Mouse (Mus musculus) frontal cortex, postnatal 36 days (tissue): ENCODE measurements around the gene Sox4.

Source experiments
- DNase-seq, 2 experiments: peaks; one replicate each; pipeline ENCODE4 v3.0.0; 2022; ENCODE audit warnings: low spot score in 2 of 2

Sox4 gene

DNA sequence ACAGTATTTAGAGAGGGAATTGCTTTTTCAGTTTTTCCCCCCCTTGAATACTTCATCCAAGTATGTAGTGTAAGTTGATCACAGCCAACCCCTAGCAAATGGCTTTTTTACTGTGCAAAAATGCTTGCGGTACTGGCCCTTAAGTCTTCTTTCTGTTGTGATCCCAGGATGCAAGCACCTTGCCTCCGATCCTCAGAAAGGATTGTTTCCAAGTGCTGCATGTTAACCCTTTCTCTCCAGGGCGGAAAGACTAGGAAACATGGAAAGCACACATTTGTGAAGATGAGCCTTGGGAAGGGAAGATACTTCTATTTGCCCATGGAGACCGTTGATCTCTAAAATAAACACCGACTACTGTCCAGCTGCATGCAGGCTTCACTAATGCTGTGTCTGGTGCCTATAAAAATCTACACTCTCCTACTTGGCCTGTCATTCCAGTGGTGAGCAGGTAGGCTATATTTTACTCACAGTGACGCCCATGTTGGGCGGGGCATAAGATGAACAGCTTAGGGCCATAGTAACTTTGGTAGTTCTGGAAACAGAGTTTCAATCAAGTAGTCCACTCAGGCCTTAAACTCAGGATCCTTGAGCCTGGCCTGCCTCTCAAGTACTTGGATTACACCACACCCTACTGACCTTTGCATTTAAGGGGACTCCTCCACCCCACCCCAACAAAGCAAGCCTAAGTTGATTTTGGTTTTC lies 5.6 kb downstream of the Sox4 start:
- DNase-seq: peak in 1 of 2 experiments; percentile 8

DNA sequence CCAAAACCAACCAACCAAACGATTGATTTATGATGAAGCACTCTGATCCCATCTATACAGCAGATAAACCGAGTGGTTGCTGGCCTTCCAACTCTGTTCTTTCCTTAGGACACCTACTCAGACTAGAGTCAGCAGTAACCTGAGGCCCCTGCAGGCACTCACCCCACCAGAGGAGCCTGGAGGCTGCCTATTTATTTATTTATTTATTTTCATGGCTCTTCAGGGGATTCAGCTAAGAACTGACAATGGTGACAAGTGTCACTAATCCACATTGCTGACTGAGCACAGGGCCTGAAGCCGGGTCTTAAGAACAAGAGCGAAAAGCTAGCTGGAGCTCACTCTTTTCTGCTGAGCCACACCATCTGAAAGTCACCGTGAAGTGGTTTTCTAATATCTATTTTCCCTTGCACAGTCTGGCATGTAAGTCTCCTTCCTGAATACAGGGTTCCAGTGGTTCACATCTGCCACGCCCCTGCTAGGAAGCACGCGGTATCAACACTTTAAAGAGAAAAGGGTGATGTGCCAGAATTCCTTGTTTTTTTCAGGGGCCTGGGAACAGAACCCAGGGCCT lies 6.9 kb downstream of the Sox4 start:
- no peak for DNase-seq

DNA sequence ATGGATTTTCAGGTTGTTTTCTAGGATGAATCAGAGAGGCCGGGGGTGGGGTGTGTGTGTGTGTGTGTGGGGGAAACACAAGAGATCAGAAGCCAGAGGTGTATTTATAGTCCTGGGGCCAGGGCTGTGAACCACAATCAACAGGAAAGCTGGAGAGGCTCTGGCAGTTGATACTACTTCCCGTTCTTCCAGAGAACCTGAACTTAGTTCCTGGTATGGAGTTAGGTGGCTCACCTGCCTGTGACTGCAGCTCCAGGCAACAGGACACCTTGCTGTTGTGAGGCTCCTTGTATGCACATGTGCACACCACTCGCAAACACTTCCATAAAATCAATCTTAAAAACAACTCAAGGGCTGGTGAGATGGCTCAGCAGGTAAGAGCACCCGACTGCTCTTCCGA lies 7.8 kb downstream of the Sox4 start:
- DNase-seq: no peak

- DNase-seq: no peak
Observed at GRCm38 (mm10) chr13:28942926-28943325, 10.6 kb downstream of the Sox4 start.

GRCm38 (mm10) chr13:28941983-28942630 lies 11.4 kb downstream of the Sox4 start:
- no peak for DNase-seq

- DNase-seq: no peak
Observed at GRCm38 (mm10) chr13:28933375-28933774, 20.1 kb downstream of the Sox4 start.

GRCm38 (mm10) chr13:28931776-28932175 lies 21.7 kb downstream of the Sox4 start:
- DNase-seq: no peak

DNA sequence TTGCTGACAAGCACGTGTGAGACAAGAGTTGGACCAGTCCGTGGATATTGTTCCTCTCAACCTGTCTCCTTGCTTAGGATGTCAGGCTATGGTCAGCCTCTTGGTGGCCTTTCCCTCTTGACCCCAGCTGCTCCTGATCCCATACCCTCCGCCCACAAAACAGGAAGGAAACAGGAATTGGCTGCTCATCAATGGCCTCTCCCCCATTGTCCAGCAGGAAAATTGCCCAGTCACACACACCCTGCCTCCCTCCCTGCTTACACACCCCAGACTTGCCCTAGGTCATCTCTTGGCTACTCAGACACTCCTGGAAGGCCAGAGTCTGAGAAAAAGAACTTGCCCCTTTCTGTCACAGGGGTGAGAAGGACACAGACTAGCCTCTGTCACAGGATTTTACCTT lies 22.2 kb downstream of the Sox4 start:
- DNase-seq: no peak

DNA sequence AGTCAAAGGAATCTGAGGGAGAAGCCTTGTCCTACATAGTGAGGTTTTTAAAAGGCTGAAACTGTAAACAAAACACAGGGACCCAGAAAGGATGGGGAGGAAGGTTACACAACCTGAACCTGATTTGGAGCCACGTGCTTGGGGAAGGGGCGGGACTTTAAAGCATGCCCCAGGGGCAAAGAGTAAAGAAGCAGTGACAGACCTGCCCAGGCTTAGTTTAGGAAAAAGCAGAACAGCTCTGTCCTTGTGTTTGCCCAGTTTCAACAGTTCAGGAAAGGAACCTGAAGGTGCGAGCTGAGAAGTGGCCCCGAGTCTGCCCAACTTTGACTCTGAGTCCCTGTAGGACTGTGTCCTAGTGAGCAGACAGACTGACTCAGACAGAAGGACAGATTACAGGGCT lies 23.1 kb downstream of the Sox4 start:
- DNase-seq: no peak

- no peak for DNase-seq
Observed at GRCm38 (mm10) chr13:28929936-28930335, 23.6 kb downstream of the Sox4 start.

DNA sequence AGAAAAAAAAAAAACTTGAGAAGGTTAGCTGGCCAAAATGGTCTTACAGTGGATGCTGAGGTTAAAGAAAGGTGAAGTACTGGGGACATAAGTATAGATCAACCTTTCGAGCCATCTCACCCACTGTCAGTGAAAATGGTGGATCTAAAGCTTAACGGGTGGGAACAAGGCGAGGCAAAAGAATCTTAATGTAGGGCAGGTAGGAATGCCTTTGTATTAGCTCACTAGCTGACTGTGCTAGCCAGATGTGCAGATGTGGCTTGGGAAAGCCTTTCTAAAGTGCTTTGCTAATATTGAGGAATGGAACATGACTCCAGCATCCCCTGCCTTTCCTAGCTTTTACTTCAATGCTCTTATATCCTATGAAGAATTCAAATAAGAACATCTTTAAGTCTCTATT lies 30.4 kb downstream of the Sox4 start:
- no peak for DNase-seq

DNA sequence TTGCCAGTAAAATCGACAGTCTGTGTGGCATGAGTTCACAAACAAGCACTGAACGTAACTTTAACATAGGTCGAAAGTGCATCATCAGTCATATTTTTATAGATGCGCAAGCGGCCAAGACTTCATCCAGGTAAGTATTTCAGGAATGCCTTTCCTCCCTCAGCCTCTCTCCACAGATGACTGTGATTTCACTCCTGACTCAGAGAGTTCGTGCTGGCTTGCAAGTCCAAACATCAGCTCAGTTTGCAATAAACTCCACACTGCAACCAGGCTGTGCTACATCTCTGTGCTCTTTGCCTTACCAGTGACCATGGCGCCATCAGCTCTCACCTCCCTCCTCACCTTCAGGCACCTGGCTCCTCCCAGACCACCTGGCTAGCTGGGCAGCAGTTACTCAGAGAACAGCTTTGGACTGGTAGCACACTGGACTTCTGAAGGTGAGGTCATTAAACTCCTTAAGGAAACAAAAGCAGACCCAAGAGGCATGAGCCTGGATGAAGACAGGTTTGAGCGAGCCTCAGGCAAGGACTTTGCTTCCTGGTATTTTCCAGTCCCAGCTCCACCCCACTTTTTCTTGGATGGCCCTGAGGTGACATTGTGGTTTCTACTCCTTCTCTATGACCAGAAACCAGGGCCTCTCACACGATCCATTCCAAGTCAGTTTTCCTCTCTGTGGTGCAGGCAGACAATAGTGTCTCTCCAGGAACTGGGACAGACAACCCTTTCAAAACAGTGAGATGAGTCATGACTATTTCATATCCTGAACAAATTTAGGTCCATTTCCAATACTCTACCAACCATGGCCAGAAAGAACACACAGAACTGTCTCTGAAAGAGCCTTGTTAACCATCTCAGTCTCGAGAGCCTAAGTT lies 35.9 kb downstream of the Sox4 start:
- no peak for DNase-seq

GRCm38 (mm10) chr13:28913656-28914055 lies 39.9 kb downstream of the Sox4 start:
- DNase-seq: no peak

DNA sequence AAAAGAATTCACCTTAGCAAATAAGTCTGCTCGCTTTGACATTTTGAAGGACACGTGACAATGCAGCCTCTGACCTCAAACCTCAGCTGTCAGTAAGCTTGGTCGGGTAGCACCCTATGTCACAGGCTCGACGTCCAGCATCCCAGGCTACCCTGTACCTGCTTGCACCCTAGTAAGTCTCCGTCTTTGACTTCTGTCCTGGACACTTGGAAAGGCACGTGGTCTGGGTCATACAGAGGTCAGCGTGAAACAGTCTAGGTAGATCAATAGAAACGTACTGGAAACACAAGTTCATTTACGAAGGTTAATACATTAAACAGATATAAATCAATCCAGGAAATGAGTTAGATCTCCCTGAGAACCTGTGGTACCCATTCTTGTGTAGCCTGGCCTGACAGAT lies 46.5 kb downstream of the Sox4 start:
- DNase-seq: no peak
